Mouse (Mus musculus) hindbrain, embryonic 14.5 days (tissue): ENCODE data around the gene Lmf1. TPM values are rescaled to one million over a fixed set of nuclear protein-coding genes. Genes with fewer than 3 reads are reported as not detected.

Experiments used
- ATAC-seq: fragments of 200-750 bp; cut with Nextera tagmentation; 2 replicates; pipeline ENCODE4 v1.8.0; 2017; ENCODE audit warnings: moderate number of reproducible peaks, mild to moderate bottlenecking, moderate TSS enrichment, moderate library complexity; ENCODE audit not compliant: low FRiP score
- DNase-seq: peaks from one replicate; pipeline ENCODE4 v3.0.0-alpha.2; 2015; ENCODE audit warnings: low spot score
- H3K27ac ChIP-seq: fragments of 300-500 bp; sonication (generic); 2 replicates; pipeline ENCODE4 v1.5.1; 2014; ENCODE audit warnings: mild to moderate bottlenecking, moderate library complexity
- H3K27me3 ChIP-seq: fragments of 300-500 bp; sonication (generic); 2 replicates; pipeline ENCODE4 v1.6.1; 2014; ENCODE audit warnings: mild to moderate bottlenecking, low read length, mixed read lengths; ENCODE audit not compliant: control insufficient read depth, insufficient read depth
- H3K36me3 ChIP-seq: fragments of 300-500 bp; sonication (generic); replicated peaks from 2 replicates; pipeline ENCODE4 v1.6.1; 2014; ENCODE audit not compliant: control insufficient read depth, insufficient read depth
- H3K4me1 ChIP-seq: fragments of 300-500 bp; sonication (generic); replicated peaks from 2 replicates; pipeline ENCODE4 v1.6.1; 2014; ENCODE audit warnings: antibody characterized with exemption, low read length, mixed read lengths; ENCODE audit not compliant: control insufficient read depth, insufficient read depth
- H3K4me2 ChIP-seq: fragments of 300-500 bp; sonication (generic); replicated peaks from 2 replicates; pipeline ENCODE4 v1.6.1; 2014; ENCODE audit warnings: mild to moderate bottlenecking, moderate library complexity
- H3K4me3 ChIP-seq: fragments of 300-500 bp; sonication (generic); replicated peaks from 2 replicates; pipeline ENCODE4 v1.5.1; 2014; ENCODE audit warnings: mild to moderate bottlenecking, low read length
- H3K9ac ChIP-seq: fragments of 300-500 bp; sonication (generic); 2 replicates; pipeline ENCODE4 v1.6.1; 2014
- H3K9me3 ChIP-seq: fragments of 300-500 bp; sonication (generic); 2 replicates; pipeline ENCODE4 v1.6.1; 2016; ENCODE audit warnings: low read length; ENCODE audit not compliant: control insufficient read depth
- WGBS: fragments of 180-500 bp; shearing (Covaris S2); extraction: QIAGEN DNeasy Blood & Tissue Kit; methylation state at CpG from one replicate; pipeline ENCODE4 v1.1.7; 2014; 5-methylcytosine and 5-hydroxymethylcytosine counted together
- polyA plus RNA-seq: library from polyadenylated mRNA; unstranded; fragments of >200 nt; fragmentation: Nextera tagmentation; extraction: Ambion mirVana; gene quantifications from 2 replicates; pipeline ENCODE4 v1.2.1, GENCODE M21; 2014

Lmf1 gene
- 22.4 and 24.9 TPM in 2 replicates for polyA plus RNA-seq

GRCm38 (mm10) chr17:25578920-25579319 lies at the start of gene Lmf1:
Lmf1 (plus strand) TSS chr17:25579085.
- under 1% methylated on average over 31 of the region's 31 CpGs for WGBS
- Histone ChIP-seq H3K27me3 (no peaks in the 10 kb centered on the region), H3K9ac (peak within 1 kb of the TSS; percentile 71), H3K27ac (peak within 1 kb of the TSS; percentile 76), H3K9me3 (no peaks in the 10 kb centered on the region), H3K4me1 (peaks cover 14% of the 10 kb centered on the region), H3K36me3 (no peaks in the 10 kb centered on the region), H3K4me2 (peak within 1 kb of the TSS; percentile 85), H3K4me3 (peak within 1 kb of the TSS; percentile 56)
- ATAC-seq (peak; percentile 97), DNase-seq (peak; percentile 93)

- no peaks in the 10 kb centered on the region for H3K4me1 ChIP-seq
- no peak overlapping the region for H3K4me2 ChIP-seq
- no peaks in the 10 kb centered on the region for H3K36me3 ChIP-seq
- H3K27me3 ChIP-seq: no peaks in the 10 kb centered on the region
- H3K27ac ChIP-seq: no peak overlapping the region
- H3K4me3 ChIP-seq: no peak overlapping the region
- ATAC-seq: no peak
- 66% methylated on average over 8 of the region's 8 CpGs for WGBS
- H3K9ac ChIP-seq: no peak overlapping the region
- DNase-seq: no peak
- no peaks in the 10 kb centered on the region for H3K9me3 ChIP-seq
These were observed 48.4 kb upstream of the Lmf1 start for GRCm38 (mm10) chr17:25530357-25531022.

- 29% methylated on average over 27 of the region's 27 CpGs for WGBS
- no peaks in the 10 kb centered on the region for H3K27me3 ChIP-seq
- no peaks in the 10 kb centered on the region for H3K36me3 ChIP-seq
- no peak overlapping the region for H3K4me3 ChIP-seq
- H3K9me3 ChIP-seq: no peaks in the 10 kb centered on the region
- peak overlapping the region; percentile 28; the same call in 1 of the 2 replicates for H3K4me2 ChIP-seq
- ATAC-seq: peak; percentile 73; the same call in 1 of the 2 replicates
- H3K4me1 ChIP-seq: peaks cover 10% of the 10 kb centered on the region; the same call in 1 of the 2 replicates
- H3K27ac ChIP-seq: peak overlapping the region; percentile 53
- H3K9ac ChIP-seq: peak overlapping the region; percentile 39
- DNase-seq: no peak
These were observed 39.7 kb upstream of the Lmf1 start for GRCm38 (mm10) chr17:25538945-25539875.

GRCm38 (mm10) chr17:25540731-25541130 lies 38.2 kb upstream of the Lmf1 start:
- no peak for ATAC-seq
- H3K27ac ChIP-seq: no peak overlapping the region
- 82% methylated on average over 5 of the region's 5 CpGs for WGBS
- no peaks in the 10 kb centered on the region for H3K9me3 ChIP-seq
- H3K36me3 ChIP-seq: no peaks in the 10 kb centered on the region
- H3K4me3 ChIP-seq: no peak overlapping the region
- no peak for DNase-seq
- no peak overlapping the region for H3K9ac ChIP-seq
- H3K27me3 ChIP-seq: no peaks in the 10 kb centered on the region
- H3K4me1 ChIP-seq: peaks cover 10% of the 10 kb centered on the region; the same call in 1 of the 2 replicates
- no peak overlapping the region for H3K4me2 ChIP-seq

GRCm38 (mm10) chr17:25541768-25542167 lies 37.1 kb upstream of the Lmf1 start:
- Histone ChIP-seq H3K4me3 (no peak overlapping the region), H3K27ac (no peak overlapping the region), H3K27me3 (no peaks in the 10 kb centered on the region), H3K4me1 (peaks cover 10% of the 10 kb centered on the region; the same call in 1 of the 2 replicates), H3K4me2 (no peak overlapping the region), H3K36me3 (no peaks in the 10 kb centered on the region), H3K9ac (no peak overlapping the region), H3K9me3 (no peaks in the 10 kb centered on the region)
- DNase-seq (no peak), ATAC-seq (no peak)
- WGBS: 91% methylated on average over 4 of the region's 4 CpGs

GRCm38 (mm10) chr17:25547026-25547425 lies 31.9 kb upstream of the Lmf1 start:
- H3K9ac ChIP-seq: no peak overlapping the region
- ATAC-seq (no peak), DNase-seq (no peak)
- no peak overlapping the region for H3K4me3 ChIP-seq
- no peaks in the 10 kb centered on the region for H3K4me1 ChIP-seq
- WGBS: 40% methylated on average over 3 of the region's 3 CpGs
- H3K36me3 ChIP-seq: no peaks in the 10 kb centered on the region
- H3K4me2 ChIP-seq: no peak overlapping the region
- H3K9me3 ChIP-seq: no peaks in the 10 kb centered on the region
- no peak overlapping the region for H3K27ac ChIP-seq
- no peaks in the 10 kb centered on the region for H3K27me3 ChIP-seq

- ATAC-seq (no peak), DNase-seq (no peak)
- Histone ChIP-seq H3K9ac (no peak overlapping the region), H3K4me1 (no peaks in the 10 kb centered on the region), H3K4me2 (no peak overlapping the region), H3K27ac (no peak overlapping the region), H3K9me3 (no peaks in the 10 kb centered on the region), H3K27me3 (no peaks in the 10 kb centered on the region), H3K36me3 (no peaks in the 10 kb centered on the region), H3K4me3 (no peak overlapping the region)
- 77% methylated on average over 5 of the region's 5 CpGs for WGBS
These were observed 28.9 kb upstream of the Lmf1 start for GRCm38 (mm10) chr17:25550020-25550419.

- H3K4me2 ChIP-seq: no peak overlapping the region
- DNase-seq: no peak
- no peak for ATAC-seq
- H3K27ac ChIP-seq: no peak overlapping the region
- no peaks in the 10 kb centered on the region for H3K27me3 ChIP-seq
- no peaks in the 10 kb centered on the region for H3K36me3 ChIP-seq
- 91% methylated on average over 11 of the region's 11 CpGs for WGBS
- peaks cover 10% of the 10 kb centered on the region; the same call in 1 of the 2 replicates for H3K4me1 ChIP-seq
- no peak overlapping the region for H3K9ac ChIP-seq
- no peak overlapping the region for H3K4me3 ChIP-seq
- H3K9me3 ChIP-seq: no peaks in the 10 kb centered on the region
These were observed 27.6 kb upstream of the Lmf1 start for GRCm38 (mm10) chr17:25551313-25551712.

- H3K4me1 ChIP-seq: peaks cover 23% of the 10 kb centered on the region
- H3K27me3 ChIP-seq: no peaks in the 10 kb centered on the region
- no peaks in the 10 kb centered on the region for H3K36me3 ChIP-seq
- no peaks in the 10 kb centered on the region for H3K9me3 ChIP-seq
- no peak overlapping the region for H3K4me3 ChIP-seq
- H3K27ac ChIP-seq: peak overlapping the region; percentile 75; the same call in 1 of the 2 replicates
- DNase-seq: no peak
- no peak overlapping the region for H3K4me2 ChIP-seq
- no peak for ATAC-seq
- H3K9ac ChIP-seq: no peak overlapping the region
- WGBS: 51% methylated on average over 3 of the region's 3 CpGs
These were observed 23.7 kb upstream of the Lmf1 start for GRCm38 (mm10) chr17:25555159-25555558.
